Mouse (Mus musculus) spleen, adult 2 months (tissue): ENCODE results near the gene Tmem88. TPM values are rescaled to one million over a fixed set of nuclear protein-coding genes. Genes with fewer than 3 reads are reported as not detected.
A peak's percentile ranks its signal among the peaks of the same experiment; 100 is the strongest.

ENCODE experiments used
- DNase-seq, 2 experiments: peaks; one replicate each; pipeline versions ENCODE4 v3.0.0 to v3.0.0-alpha.2; 2012 to 2021; ENCODE audit warnings: low spot score in 2 of 2, low read depth in 1 of 2
- H3K27ac ChIP-seq: fragments of 200-500 bp; 2 replicates; pipeline ENCODE4 v1.5.1; 2012; ENCODE audit warnings: low read length, inconsistent platforms; ENCODE audit not compliant: insufficient read depth
- H3K27me3 ChIP-seq: fragments of 200-500 bp; 2 replicates; pipeline ENCODE4 v1.6.1; 2012; ENCODE audit warnings: mild to moderate bottlenecking, moderate library complexity, low read length, inconsistent platforms; ENCODE audit not compliant: control insufficient read depth, insufficient read depth
- H3K36me3 ChIP-seq: fragments of 200-500 bp; 2 replicates; pipeline ENCODE4 v1.6.1; 2012; ENCODE audit warnings: mild to moderate bottlenecking, low read length, inconsistent platforms; ENCODE audit not compliant: control insufficient read depth, insufficient read depth
- H3K4me1 ChIP-seq: fragments of 200-500 bp; 2 replicates; pipeline ENCODE4 v1.6.1; 2011; ENCODE audit warnings: inconsistent platforms; ENCODE audit not compliant: control insufficient read depth, insufficient read depth, insufficient read length
- H3K4me3 ChIP-seq: fragments of 200-500 bp; 2 replicates; pipeline ENCODE4 v1.5.1; 2011; ENCODE audit warnings: mild to moderate bottlenecking, inconsistent platforms; ENCODE audit not compliant: insufficient read depth, insufficient read length; ENCODE audit errors: extremely low read depth
- CTCF ChIP-seq: fragments of 200-500 bp; IDR thresholded peaks from 2 replicates; pipeline ENCODE4 v1.5.1; 2011; ENCODE audit warnings: mild to moderate bottlenecking, inconsistent platforms; ENCODE audit not compliant: insufficient read depth, insufficient read length, insufficient replicate concordance; ENCODE audit errors: extremely low read depth
- POLR2A ChIP-seq: fragments of 200-500 bp; IDR thresholded peaks from 2 replicates; pipeline ENCODE4 v1.6.1; 2011; ENCODE audit warnings: low read depth, low read length, inconsistent platforms
- WGBS: fragments of 180-500 bp; shearing (Covaris S2); methylation state at CpG from one replicate; pipeline ENCODE4 v1.1.7; 2018; 5-methylcytosine and 5-hydroxymethylcytosine counted together
- polyA plus RNA-seq: library from polyadenylated mRNA; depleted of rRNA; stranded (reverse); fragments of >200 nt; gene quantifications from 2 replicates; pipeline ENCODE4 v1.2.3, GENCODE M21; 2012

Tmem88 gene
- polyA plus RNA-seq, 1 experiment: 14.3 TPM

GRCm38 (mm10) chr11:69420554-69421000, 22.5 kb upstream of the Tmem88 start:
- no peaks in the 10 kb centered on the region for H3K36me3 ChIP-seq
- H3K4me1 ChIP-seq: peaks cover 14% of the 10 kb centered on the region; the same call in 1 of the 2 replicates
- WGBS: 36% methylated on average over 10 of the region's 10 CpGs
- no peak for DNase-seq
- peak overlapping the region; percentile 10; the same call in 1 of the 2 replicates for H3K4me3 ChIP-seq
- H3K27ac ChIP-seq: no peak overlapping the region
- no peaks in the 10 kb centered on the region; the same call in 1 of the 2 replicates for H3K27me3 ChIP-seq
- no peak for TF ChIP-seq CTCF
- no peak for TF ChIP-seq POLR2A

- 5% methylated on average over 29 of the region's 31 CpGs for WGBS
- H3K27me3 ChIP-seq: no peaks in the 10 kb centered on the region; the same call in 1 of the 2 replicates
- TF ChIP-seq POLR2A (no peak), CTCF (no peak)
- H3K27ac ChIP-seq: peak overlapping the region; percentile 29; the same call in 1 of the 2 replicates
- H3K4me3 ChIP-seq: peak overlapping the region; percentile 53
- peaks cover 14% of the 10 kb centered on the region; the same call in 1 of the 2 replicates for H3K4me1 ChIP-seq
- no peak for DNase-seq
- H3K36me3 ChIP-seq: no peaks in the 10 kb centered on the region
These were observed 21.9 kb upstream of the Tmem88 start for GRCm38 (mm10) chr11:69419813-69420553.

- peak overlapping the region; percentile 53 for H3K4me3 ChIP-seq
- DNase-seq: no peak
- WGBS: under 1% methylated on average over 19 of the region's 19 CpGs
- no peaks in the 10 kb centered on the region for H3K36me3 ChIP-seq
- peak overlapping the region; percentile 37; the same call in 1 of the 2 replicates for H3K27ac ChIP-seq
- H3K4me1 ChIP-seq: peaks cover 14% of the 10 kb centered on the region; the same call in 1 of the 2 replicates
- no peaks in the 10 kb centered on the region; the same call in 1 of the 2 replicates for H3K27me3 ChIP-seq
- TF ChIP-seq CTCF (no peak), POLR2A (no peak)
These were observed 21.4 kb upstream of the Tmem88 start for GRCm38 (mm10) chr11:69419443-69419812.

GRCm38 (mm10) chr11:69418481-69419442, 20.7 kb upstream of the Tmem88 start:
- Histone ChIP-seq H3K4me1 (peaks cover 14% of the 10 kb centered on the region; the same call in 1 of the 2 replicates), H3K4me3 (peak overlapping the region; percentile 48), H3K36me3 (no peaks in the 10 kb centered on the region), H3K27ac (peak overlapping the region; percentile 63), H3K27me3 (no peaks in the 10 kb centered on the region; the same call in 1 of the 2 replicates)
- DNase-seq: peak; percentile 58 to 66
- TF ChIP-seq POLR2A (no peak), CTCF (no peak)
- WGBS: under 1% methylated on average over 45 of the region's 45 CpGs

GRCm38 (mm10) chr11:69417449-69418384, 19.7 kb upstream of the Tmem88 start:
- H3K4me1 ChIP-seq: peaks cover 14% of the 10 kb centered on the region; the same call in 1 of the 2 replicates
- 1% methylated on average over 39 of the region's 39 CpGs for WGBS
- TF ChIP-seq POLR2A (0 out of 2 replicates have a peak, but pooled peaks have one; percentile 7), CTCF (no peak)
- H3K4me3 ChIP-seq: peak overlapping the region; percentile 48
- H3K27me3 ChIP-seq: no peaks in the 10 kb centered on the region; the same call in 1 of the 2 replicates
- H3K36me3 ChIP-seq: no peaks in the 10 kb centered on the region
- peak overlapping the region; percentile 63 for H3K27ac ChIP-seq
- DNase-seq: no peak
